Mouse (Mus musculus) adrenal gland, postnatal 36 days (tissue): ENCODE measurements around the gene Ccn2. TPM values are rescaled to one million over a fixed set of nuclear protein-coding genes. Genes with fewer than 3 reads are reported as not detected.

Experiments used
- DNase-seq, 2 experiments: peaks; one replicate each; pipeline ENCODE4 v3.0.0; 2021; ENCODE audit warnings: mixed read lengths in 1 of 2
- total RNA-seq, 2 experiments: library from RNA; stranded (reverse); gene quantifications; 2 replicates each; pipeline ENCODE4 v1.2.3; 2021

The Ccn2 gene
- total RNA-seq, 2 experiments from 2014 or later = 53.2 to 57.8 TPM

- no peak for DNase-seq
Measured at GRCm38 (mm10) chr10:24641416-24642140, 46.3 kb downstream of the Ccn2 start.

- no peak for DNase-seq
Measured at GRCm38 (mm10) chr10:24642796-24643580, 47.7 kb downstream of the Ccn2 start.

- no peak for DNase-seq
Measured at GRCm38 (mm10) chr10:24645169-24645568, 49.9 kb downstream of the Ccn2 start.

Other genes starting within 250 kb of the Ccn2 start
- 1 to 10 TPM; 2.7 to 3.8 TPM for gene Enpp1, start 116.7 kb downstream of the Ccn2 start, total RNA-seq
- 1 to 10 TPM; 1.3 to 1.8 TPM for gene Enpp3, start 247.4 kb downstream of the Ccn2 start, total RNA-seq